Mouse (Mus musculus): ENCODE data around the gene Atrn. TPM values are rescaled to one million over a fixed set of nuclear protein-coding genes. Genes with fewer than 3 reads are reported as not detected.
A peak's percentile ranks its signal among the peaks of the same experiment; 100 is the strongest.

The Atrn gene
- total RNA-seq, 2 experiments from 2014 or later: 27.6 to 28.8 TPM

DNA sequence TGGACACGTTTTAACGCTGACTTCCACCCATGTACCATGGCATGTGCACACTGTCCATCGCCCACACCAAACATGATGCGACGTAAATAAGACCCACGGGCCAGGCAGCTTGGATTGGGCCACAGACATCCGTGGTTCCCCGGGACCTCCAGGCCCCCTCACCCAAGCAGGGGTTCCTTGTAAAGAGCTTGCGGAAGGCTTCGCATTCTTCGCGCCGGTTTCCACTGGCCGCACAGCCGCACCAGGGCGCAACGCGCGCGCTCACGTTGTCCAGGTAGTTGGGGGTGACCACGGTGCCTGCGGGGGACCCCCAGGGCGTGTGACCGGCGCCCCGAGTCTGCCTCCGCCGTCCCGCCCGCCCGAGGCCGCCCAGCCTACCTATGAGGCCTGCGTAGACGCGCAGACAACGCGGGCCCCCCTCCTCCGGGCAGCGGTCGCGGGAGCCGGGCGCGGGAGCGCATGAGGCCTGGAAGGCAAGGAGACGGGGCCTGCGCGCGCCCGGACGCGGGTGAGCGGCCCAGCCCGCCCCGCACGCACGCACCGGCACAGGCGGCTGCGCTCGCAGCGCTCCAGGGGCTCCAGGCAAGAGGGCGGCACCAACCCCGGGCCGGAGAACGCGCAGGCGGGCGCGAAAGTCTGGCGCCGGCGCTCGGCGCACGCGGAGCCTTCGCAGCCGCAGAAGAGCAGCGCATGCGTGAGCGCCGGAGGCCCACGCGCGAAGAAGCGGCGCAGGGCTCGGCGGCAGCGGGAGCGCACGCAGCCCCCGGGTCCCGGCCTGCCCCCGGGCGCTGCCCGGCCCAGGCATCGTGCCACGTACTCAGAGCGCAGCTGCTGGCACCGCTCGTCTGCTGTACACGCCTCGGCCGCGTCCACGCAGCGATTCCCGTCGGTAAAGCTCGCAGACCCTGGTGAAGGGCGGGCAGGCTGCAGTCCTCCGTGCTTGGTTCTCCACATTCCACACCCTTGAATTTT is 134.8 kb downstream of the Atrn start:
- peak; percentile 50 for DNase-seq

DNA sequence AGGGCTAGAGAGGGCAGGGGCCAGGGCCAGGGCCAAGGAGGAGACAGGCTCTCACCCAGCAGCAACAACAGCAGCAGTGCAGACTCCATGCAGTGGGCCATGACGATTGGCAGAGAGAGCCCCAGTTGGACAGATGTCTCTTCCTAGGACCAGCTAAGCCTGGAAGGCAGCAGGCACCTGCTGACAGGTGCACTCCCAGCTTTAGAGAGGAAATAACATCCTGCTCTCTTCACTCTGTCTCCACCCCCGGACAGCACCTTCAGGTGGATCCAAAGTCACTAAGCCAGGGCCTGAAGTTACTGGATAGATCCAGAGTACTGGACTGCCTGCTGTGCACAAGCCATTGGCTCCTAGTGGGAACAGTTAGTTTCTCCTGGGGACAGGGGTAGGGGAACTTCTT is 136.7 kb downstream of the Atrn start, which contains the start of gene Gfra4:
Gene Gfra4 (minus strand): TSS at position 101 of the 400 bp plus-strand sequence.
- DNase-seq: no peak

DNA sequence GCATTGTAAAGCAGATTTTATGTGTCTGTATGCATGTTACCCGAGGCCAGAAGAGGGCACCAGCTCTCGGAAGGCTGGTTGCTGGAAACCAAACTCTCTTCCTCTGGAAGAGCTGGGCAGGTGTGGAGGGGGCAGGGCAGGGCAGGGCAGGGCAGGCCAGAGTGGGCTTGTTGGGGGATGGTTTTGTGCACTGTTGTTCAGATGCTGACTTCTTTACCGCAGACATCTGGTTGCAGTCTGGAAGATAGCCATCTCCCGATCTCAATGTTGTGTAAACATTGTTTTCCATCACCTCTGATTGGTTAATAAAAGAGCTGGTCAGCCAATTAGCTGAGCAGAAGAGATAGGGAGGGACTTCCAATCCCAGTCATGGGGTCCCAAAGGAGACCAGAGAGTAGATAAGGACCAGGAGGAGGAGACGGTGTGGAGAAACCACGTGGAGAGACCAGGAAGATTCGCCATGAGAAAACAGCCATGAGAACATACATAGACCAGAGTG is 138.1 kb downstream of the Atrn start:
- no peak for DNase-seq

DNA sequence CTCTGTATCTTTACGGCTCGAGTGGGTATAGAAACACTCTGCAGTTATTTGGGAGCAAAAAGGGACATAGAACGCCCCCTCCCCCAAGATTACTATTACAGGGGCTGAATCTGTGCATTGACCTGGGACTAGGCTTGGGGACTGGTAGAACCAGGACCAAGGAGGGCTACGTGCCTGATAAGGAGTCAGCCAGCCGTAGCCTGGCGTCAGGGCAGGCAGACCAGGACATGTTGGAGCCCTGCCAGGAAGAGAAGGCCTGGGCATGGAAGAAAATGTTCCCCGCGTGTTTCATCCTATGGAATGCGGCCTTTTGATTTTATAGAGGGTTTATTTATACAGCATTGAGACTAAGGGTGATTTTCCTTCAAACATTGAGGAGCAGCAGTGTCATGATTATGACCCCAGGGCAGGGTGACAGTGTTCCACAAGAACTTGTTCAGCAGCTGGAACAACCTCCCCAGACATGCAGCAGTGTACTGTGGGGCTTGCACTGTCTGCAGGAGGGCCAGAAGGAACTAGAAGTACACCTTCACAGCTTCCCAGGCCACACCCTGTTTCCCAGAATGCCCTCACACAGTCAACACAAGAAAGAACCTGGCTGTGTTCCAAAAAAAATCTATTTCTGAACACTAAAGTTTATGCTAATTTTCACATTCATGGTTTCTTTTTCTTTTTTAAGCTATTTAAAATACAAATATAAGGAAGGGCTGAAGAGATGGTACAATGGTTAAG is 138.9 kb downstream of the Atrn start:
- no peak for DNase-seq

DNA sequence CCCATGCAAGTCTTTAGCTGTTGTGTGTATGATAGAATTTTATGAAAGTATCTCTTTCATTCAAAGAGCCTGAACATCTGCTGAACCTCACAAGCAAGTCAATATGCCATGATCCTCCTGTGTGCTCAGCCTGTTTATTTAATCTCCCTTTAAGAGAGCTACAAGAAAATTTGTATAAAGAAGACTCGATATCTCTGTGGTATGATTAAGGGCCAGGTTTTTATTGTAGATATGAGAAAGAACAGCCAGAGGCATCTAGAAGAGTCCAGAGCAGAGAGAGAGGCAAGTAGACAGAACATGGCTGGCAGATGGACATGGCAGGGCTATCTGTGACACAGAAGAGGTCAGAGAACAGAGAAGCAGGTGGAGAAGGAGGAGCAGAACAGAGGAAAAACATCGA is 139.7 kb downstream of the Atrn start:
- no peak for DNase-seq

DNA sequence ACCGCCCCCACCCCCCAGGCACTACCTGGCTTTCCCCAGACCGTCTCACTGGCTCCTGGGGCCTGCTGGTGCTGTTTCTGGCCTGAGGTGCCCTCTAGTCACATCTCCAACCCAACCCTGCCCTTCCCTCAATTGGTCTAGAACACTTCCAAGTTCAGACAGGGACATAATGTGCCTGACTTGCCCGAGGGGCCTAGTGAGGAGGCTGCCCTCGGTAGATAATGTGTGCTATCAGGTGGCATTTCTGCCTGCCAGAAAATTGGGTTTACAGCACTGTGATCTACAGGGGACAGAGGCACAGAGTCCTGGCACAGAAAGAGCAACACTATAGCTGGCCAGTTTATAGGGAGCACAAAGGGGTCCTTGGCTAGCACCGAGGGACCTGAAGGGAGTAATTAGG is 145.7 kb downstream of the Atrn start:
- DNase-seq: no peak

DNA sequence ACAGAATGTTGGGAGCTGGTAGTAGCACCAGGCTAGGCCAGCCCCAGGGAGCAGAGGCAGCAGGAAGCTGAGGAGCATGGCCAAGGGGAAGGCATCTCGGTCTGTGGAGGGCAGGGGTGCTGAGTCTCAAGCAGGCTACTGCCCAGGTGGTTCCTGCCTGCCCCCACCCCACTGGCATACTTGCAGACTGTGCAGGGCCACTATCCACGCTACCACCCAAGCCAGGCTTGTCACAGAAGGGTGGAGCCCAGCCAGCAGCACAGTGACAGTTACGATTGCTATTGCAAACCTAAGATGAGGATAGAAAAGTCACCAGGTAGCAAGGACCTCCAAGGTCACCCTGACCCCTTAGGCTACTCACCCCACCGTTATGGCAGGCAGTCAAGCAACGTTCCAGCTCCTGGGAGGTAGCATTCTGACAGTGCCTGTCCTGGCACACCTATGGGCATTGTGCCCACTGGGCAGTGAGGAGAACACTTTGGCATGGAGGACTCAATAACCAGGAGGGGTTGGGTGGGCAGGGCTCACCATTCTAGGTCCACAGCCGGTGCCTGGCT is 146.6 kb downstream of the Atrn start:
- DNase-seq: no peak

DNA sequence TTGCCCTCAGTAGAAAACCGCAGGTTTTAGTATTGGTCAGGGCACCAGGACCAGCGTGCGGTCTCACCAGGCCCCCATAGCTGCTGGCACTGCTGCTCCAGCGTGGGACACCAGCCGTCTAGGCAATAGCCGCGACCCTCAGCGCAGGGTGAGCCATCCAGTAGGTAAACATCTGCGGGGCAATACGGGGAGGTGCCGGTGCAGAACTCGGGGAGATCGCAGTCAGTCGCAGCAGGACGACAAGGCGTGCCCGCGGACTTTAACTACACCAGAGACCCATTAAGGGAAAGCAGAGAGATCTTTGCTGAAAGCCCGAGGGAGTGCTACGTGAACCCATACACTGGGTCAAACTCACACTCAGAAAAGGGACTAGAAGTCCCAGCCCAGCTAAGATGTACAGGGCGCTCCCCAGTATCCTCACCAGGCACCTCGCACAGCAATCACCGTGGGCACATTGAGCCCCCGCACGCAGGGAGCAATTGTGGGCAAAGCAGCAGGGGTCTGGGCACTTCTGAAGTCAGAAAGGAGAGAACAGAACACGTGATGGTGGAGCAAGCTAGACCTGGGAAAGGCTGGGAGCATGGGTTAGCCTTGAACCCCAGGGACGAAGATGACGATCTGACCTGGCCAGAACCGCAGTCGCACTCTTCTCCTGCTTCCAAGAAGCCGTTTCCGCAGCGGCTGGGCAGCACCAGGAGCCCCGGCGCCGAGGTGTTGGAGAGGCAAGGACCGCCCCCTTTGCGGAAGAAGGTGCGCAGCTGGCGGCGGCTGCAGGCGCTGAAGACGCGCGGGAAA is 147.8 kb downstream of the Atrn start:
- no peak for DNase-seq

DNA sequence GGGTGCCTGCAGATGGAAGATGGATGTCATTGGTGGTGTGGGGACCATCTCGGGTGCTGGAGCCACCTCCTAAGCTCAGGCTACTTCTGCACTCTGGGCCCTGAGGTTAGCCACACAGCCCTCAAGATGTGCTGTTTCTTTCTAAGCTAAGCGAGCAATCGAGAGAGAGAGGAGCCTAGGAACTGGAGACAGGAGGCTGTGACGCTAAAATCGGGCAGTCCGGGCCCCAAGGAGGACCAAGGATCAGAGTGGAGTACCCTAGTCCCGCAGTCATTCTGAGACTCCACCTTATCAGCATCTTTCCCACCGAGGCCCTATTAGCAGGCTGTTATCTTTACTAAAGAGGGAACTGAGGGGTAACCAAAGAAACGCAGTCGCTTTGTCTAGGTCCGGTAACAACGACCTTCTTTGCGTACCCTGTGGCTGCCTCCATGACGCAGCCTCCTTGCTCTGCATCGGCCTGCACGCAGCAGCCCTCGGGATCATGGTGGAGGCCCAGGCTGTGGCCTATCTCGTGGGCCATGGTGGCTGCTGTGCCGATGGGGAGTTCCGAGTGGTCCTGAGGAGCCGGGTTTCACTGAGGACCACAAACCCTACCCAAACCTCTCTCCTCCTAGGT is 148.5 kb downstream of the Atrn start:
- DNase-seq: no peak

DNA sequence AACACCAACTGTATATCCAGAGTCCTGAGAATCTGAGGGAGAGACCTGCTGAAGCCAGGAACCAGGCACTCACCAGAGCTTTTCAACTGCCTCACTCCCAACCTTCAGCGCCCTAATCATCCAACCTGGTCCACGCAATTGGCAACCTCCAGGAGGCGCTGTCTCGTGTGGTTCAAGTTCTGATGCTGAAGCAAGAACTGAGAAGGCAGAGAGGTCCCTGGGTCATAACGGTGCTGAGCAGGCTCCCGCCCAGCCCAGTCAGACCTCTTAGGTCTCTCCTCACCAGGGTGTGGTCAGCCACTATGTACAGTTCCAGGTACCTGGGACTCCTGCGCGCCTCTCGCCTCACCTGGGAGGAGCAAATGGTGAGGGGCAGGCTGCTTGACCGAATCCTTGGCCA is 149.3 kb downstream of the Atrn start:
- DNase-seq: peak; percentile 79

DNA sequence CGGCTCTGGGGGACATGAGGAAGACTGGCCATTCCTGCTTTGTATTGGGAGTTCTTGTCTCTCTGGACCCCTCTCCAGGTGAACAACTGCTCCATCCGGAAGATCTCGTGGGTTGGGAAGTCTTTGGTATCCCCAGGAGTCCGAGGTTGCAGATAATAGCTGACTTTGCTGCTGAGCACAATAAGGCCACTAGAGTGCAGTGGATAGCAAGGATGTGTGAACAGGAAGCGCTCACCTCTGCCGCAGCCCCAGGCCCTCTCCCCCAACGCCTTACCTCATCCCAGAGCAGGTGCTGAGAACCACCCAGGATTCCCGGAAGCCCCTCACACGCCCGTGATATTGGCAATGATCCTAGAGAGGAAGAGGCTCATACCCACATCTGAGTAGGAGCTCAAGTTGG is 149.9 kb downstream of the Atrn start:
- DNase-seq: no peak

DNA sequence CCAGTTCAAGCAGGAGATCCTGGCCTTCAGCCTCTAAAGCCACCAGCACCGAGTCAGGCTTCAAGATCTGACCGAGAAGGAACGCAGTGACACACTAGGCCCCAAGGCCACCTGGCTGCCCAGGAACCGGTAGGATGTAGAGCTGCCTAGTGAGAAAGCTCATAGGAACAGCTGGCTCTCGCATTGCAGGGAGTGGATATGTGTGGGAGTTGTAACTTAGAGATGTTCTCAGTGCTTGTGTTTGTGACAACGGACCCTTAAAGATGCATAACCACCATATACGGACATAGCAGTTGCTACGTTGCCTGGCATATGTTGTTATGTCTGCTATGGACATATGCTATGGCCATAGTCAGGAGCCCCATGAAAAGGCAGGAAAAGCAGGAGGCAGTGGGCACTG is 152.4 kb downstream of the Atrn start:
- DNase-seq: no peak

DNA sequence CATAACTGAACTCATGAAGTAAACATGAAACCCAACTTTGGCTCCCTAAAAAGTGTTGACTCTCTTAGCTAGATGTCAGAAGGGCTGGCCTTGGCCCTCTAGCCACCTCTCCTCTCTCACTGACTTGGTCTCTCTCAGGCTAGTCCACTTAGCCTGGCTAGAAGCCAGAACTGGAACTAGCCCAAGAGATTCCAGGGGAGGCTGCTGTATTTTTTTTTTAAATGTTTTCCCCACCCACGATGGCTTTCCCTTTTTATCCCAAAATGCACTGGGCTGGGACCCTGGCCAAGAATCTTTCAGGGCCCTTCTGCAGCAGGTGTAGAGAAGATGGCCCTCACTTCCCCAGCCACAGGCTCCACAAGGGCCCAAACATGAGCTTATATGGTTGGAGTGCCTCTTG is 153.1 kb downstream of the Atrn start:
- peak; percentile 87 for DNase-seq

DNA sequence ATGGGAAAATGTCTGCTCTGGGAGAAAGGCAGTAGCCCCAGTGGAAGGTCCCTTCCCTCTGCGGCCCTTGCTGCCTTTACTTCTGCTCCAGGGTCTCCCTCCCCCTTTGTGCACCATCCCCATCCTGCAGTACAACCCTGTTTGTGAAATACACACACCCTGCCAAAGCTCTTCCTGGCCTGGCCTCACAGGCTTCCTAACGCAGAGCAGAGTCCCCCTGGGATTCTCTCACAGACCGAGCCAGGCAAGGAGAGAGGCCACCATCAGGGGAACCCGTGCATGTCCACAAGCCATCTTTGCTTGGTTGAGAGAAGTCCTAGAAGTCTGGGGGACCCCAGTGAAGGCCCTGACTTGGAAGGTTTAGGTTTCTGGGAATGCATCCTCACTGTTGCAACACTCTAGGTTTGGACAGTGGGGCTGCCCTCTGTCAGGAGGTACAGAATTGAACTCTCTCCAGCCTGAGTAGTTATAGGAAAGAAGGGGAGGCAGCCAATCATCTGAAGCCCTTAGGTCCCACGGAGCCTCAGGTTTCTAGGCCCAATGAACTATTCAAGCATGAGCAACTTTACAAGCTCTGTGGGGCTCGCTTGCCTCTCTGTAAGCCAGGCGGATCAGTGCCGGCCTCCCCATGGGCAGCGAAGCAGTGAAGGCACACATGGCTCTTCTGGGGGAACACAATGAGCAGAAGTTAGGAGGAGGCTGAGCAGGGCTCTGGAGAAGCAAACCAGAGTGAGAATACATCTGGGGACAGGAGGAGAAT is 153.7 kb downstream of the Atrn start:
- peak; percentile 52 for DNase-seq

DNA sequence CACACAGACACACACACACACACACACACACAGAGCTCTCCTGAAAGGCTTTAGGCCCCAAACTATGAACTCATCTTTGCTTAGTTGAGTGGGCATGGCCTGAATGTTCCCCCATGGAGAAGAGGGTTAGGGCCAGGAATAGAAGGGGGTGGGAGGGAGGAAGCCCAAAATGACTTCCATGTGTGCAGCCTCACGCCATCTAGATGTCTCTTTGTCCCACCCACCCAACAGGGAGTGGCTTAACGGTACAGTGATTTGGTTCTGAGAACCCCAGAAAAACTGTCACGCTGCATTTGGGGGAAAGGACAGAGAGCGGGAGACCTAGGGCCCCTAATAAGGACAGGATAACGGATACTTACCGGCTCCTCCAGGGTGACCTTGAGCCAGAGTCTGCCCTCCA is 154.5 kb downstream of the Atrn start:
- DNase-seq: no peak

DNA sequence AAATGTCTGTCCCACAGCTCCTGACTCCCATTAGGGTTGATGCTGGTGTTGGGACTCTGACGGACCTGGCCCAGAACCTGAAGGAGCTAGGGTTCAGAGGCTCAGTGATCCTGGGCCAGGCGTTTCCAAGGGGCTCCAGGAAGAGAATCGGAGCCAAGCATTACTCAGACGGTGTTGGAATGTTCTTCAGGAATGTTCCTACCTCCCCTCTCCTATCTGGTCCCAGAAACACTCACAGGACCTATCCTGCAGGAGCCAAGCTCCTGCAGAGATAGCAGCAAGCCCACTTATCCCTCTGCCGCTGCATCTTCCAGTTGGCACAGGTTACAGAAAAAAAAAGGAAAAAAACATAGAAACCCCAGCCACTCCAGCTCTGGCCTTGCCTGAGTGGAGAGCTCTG is 155.3 kb downstream of the Atrn start:
- DNase-seq: no peak

DNA sequence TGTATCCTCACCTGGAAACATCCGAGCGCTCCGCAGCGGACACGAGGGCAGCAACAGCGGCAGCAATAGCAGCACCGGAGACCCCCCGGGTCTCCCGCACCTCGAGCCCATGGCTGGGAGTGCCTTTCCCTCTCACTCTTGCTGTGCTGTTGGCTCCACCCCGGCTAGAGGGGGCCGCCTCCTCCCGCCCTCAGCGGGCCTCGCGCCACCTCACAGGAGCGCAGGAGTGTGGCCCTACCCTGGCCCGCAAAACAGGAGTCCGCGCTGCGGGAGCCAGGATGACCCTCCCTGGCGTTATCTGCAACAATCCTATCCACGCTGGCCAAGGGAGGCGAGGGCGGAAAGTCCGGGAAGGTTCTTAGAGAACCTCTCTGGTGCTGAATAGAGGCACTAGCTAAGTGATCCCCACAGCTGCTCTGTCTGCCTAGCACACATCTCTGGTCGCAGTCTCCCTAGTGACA is 157.1 kb downstream of the Atrn start, which contains the start of gene Adam33:
Gene Adam33 (minus strand): TSS at position 411 of the 461 bp plus-strand sequence.
- peak; percentile 47 for DNase-seq

DNA sequence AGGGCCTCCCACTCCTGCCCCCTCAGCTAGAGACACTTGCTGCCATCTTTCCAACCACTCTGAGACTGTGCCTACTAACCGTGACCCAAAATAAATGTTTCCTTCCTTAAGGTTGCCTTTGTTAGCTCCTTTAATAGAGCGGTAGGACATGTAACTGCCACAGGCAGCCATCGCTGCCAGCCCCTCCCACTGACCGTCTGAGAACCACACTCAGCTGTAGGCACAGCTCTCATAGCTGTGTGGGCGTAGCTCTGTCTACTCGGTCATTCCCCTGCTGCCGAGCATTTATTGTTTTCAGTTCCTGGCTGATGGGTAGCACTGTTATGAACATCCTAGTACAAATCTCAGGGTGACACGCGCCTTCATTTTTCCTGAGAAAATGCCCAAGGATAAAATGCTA is 160.0 kb downstream of the Atrn start:
- no peak for DNase-seq

DNA sequence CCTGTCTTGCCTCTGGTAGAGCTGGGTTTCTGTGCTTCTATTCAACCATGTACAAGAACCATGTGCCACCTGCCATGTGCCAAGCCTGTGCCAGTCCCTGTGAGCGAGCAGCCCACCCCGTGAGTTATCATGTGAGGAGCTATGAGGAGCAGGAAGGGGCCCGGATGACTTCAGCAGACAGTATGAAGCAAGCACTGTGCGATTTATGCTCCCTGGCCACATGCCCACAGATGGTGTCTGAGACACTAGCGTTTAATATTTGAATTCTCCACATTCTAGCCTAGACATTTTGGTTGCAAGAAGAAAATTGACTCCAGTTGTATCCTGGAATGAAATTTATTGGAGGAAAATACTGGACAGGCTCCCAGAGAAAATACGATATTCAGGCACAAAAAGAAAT is 161.2 kb downstream of the Atrn start:
- DNase-seq: no peak

DNA sequence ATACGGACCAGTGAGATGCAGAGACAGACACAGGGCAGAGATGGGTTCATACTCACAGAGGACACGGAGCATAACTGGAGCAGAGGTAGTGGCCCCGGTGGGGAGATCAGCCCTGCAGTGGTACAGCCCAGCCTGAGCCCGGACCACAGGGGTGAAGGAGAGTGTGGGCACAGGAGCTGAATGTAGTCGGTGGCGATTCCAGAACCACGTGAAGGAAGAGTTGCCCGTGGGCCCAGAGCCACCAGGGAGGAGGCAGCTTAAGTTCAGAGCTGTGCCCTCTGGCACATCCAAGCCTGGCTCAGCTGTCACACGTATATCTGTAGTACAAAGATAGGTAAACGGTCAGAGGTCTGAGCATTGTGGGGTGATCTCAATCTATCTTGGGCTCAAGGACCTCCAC is 166.2 kb downstream of the Atrn start:
- DNase-seq: no peak

Data from heart, postnatal 4 days (tissue).